Mouse (Mus musculus): ENCODE data around the gene Rab20.

The Rab20 gene

GRCm38 (mm10) chr8:11457278-11457677 is 21.2 kb downstream of the Rab20 start:
- DNase-seq (ENCODE audit: low read depth, low spot score): no peak

GRCm38 (mm10) chr8:11454228-11454627 is 24.3 kb downstream of the Rab20 start:
- no peak for DNase-seq (ENCODE audit: low read depth, low spot score)

- peak; percentile 10 for DNase-seq (ENCODE audit: low read depth, low spot score)
Measured at GRCm38 (mm10) chr8:11452974-11453373, 25.5 kb downstream of the Rab20 start.

GRCm38 (mm10) chr8:11452559-11452958 is 26.0 kb downstream of the Rab20 start:
- DNase-seq (ENCODE audit: low read depth, low spot score): peak; percentile 27

DNA sequence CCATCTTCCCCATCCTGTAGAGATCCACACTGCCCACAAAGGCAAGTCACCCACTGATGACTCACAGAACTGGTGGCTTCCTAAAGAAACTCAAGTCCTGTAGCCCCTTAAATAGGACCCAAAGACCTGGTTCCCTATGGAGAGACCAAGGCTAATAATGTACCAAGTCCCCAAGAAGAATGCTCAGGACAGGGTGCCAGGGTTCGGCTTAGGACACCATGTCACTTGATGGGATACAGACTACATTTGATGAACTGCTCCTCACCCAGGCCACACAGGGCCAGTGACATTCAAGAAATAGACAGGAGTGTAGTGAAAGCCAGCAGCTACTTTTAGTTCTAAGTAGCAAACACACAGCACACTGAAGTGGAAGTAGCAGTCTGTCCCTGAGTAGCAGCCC is 26.4 kb downstream of the Rab20 start:
- DNase-seq (ENCODE audit: low read depth, low spot score): no peak

GRCm38 (mm10) chr8:11450184-11451113 is 28.1 kb downstream of the Rab20 start:
- DNase-seq (ENCODE audit: low read depth, low spot score): peak; percentile 40

DNA sequence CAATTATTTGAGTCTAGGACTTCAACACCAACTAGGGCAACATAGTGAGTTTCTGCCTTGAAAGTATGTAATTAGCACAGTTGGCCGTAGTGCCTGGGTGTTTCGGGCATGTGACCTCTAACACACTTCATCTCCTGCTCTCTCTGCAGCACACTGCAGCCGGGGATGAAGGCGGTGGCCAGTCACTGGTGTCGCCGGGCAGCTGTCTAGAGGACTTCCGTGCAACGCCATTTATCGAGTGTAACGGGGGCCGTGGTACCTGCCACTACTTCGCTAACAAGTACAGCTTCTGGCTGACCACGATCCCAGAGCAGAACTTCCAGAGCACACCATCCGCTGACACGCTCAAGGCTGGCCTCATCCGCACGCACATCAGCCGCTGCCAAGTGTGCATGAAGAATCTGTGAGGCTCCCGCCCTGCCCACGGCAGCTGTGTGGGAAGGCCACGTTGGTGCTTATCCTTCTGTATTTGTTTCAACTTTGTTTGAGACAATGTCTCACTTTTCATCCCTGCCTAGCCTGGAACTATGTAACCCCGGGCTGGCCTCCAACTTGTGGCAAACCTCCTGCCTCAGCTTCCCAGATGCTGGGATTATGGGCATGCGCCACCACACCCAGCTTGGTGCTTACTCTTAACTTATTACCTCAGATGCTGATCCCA is 30.5 kb downstream of the Rab20 start:
- no peak for DNase-seq (ENCODE audit: low read depth, low spot score)

DNA sequence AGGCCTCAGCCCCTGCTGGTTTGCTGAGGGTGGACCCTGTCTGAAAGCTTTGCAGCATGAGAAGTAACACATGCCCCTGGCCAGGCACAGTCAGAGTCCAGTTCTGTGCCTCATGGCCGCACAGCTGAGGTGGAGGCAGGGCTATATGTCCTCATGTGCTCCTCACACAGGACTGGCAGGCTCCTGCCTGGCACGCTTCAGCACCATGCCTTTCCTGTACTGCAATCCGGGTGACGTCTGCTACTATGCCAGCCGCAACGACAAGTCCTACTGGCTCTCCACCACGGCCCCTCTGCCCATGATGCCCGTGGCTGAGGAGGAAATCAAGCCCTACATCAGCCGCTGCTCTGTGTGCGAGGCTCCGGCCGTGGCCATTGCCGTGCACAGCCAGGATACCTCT is 32.7 kb downstream of the Rab20 start:
- no peak for DNase-seq (ENCODE audit: low read depth, low spot score)

DNA sequence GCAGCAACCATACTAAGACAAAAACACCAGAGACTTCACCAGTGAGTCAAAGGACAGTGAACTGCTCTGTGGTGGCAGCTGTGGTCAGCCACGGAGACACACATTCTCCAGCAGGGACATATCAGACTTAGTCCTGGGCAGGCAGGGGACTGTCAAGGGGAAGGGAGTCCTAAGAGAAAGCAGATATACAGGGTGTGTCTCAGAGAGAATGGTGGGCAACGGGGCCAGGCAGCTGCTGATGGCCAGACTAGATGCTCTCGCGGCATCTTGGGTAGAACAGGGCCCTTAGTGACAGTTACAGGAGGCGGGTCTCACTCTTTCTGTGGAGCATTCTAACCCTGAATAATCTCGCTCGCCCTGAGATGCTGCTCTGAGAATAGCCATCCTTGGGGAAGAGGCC is 34.3 kb downstream of the Rab20 start:
- DNase-seq (ENCODE audit: low read depth, low spot score): no peak

DNA sequence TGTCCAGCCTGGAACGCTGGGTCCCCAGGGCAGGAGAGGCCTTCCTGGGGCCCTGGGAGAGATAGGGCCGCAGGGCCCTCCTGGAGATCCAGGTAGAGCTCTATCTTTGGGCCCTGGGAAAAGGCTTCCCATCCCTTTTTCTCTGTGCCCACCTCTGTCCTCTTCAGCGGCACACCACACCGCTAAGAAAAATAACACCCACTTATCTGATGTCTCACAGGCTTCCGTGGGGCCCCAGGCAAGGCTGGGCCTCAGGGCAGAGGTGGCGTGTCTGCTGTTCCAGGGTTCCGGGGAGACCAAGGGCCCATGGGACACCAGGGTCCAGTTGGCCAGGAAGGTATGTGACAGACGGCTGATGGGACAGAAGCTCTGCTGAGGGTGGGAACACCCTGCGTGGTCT is 34.9 kb downstream of the Rab20 start:
- no peak for DNase-seq (ENCODE audit: low read depth, low spot score)

DNA sequence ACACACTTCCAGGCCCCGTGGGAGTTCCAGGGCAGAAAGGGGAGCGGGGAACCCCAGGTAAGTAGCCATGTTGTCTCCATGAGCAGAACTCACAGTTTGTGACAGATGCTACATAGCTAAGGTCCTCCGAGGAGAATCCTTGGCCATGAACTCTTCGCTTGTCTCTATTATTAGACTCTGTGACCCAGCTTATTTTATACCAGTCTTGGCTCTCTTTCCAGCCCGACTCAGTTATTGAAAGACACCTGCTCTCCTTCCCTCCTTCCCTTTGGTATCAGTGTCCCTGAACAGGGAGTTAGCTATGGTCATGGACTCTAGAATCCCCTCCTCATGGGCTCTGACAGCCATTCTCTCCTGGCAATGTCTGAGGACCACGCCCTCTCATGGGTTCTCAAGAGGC is 37.2 kb downstream of the Rab20 start:
- DNase-seq (ENCODE audit: low read depth, low spot score): no peak

- no peak for DNase-seq (ENCODE audit: low read depth, low spot score)
Measured at GRCm38 (mm10) chr8:11437862-11438261, 40.6 kb downstream of the Rab20 start.

GRCm38 (mm10) chr8:11430688-11431087 is 47.8 kb downstream of the Rab20 start:
- DNase-seq (ENCODE audit: low read depth, low spot score): peak; percentile 43

- DNase-seq (ENCODE audit: low read depth, low spot score): peak; percentile 14
Measured at GRCm38 (mm10) chr8:11423091-11423490, 55.4 kb downstream of the Rab20 start.

GRCm38 (mm10) chr8:11421968-11422367 is 56.5 kb downstream of the Rab20 start:
- no peak for DNase-seq (ENCODE audit: low read depth, low spot score)

GRCm38 (mm10) chr8:11421105-11421504 is 57.4 kb downstream of the Rab20 start:
- DNase-seq (ENCODE audit: low read depth, low spot score): peak; percentile 62

DNA sequence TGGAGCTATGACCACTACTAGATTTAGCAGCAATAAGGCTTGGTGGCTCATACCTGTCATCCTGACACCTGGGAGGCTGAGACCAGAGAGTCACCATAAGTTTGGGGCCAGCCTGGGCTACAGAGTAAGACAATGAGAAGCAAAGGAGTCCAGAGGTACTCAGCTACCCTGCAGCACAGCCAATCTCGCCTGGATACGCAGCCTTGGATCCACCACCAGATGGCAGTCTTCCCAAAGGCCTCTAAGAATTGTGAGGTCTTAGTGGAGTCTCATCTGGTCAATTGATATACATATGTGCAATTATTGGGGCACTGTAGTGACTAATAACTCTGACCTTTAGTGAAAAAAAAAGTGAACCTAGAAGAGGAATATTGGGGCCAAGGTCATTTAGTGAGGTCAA is 58.9 kb downstream of the Rab20 start:
- DNase-seq (ENCODE audit: low read depth, low spot score): peak; percentile 74

DNA sequence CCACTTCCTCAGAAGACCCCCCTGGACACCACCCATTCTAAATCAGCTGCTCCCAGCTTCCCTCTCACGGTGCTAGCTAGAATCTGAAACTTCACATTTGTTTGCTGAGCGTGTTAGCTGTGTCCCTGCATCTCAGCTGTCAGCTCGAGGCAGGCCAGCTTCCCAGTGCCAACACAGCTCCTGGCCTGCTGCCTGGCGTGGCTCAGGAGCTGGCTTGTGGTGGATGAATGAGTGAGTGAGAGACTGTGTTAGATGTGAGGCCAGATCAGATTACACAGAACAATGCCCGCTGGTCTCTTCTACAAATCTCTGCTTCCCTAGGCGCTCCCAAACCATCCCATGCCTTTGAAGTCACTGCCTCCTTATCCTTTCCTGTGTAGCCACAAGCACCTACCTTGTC is 59.3 kb downstream of the Rab20 start:
- no peak for DNase-seq (ENCODE audit: low read depth, low spot score)

- DNase-seq (ENCODE audit: low read depth, low spot score): no peak
Measured at GRCm38 (mm10) chr8:11417762-11418161, 60.7 kb downstream of the Rab20 start.

DNA sequence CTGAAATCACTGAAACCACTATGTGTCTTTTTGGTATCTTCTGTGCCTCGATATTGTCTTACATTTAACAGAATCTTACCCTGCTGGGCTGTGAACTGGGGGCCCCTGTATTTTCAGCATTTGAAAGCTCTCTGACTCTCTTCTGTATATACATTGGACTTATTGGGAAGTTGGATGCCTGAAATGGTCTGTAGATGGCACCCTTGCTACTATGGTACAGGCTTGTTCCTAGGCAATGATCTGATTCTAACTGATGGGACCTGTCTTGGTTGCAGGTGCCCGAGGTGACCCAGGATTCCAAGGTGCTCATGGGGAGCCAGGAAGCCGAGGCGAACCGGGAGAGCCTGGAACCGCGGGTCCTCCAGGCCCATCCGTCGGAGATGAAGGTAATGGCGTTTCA is 63.4 kb downstream of the Rab20 start:
- peak; percentile 26 for DNase-seq (ENCODE audit: low read depth, low spot score)

- DNase-seq (ENCODE audit: low read depth, low spot score): no peak
Measured at GRCm38 (mm10) chr8:11414304-11414703, 64.2 kb downstream of the Rab20 start.

- no peak for DNase-seq (ENCODE audit: low read depth, low spot score)
Measured at GRCm38 (mm10) chr8:11412450-11412849, 66.1 kb downstream of the Rab20 start.

All from CD4-positive, CD25-positive, alpha-beta regulatory T cell, adult 2 months (primary cell).